Mouse (Mus musculus): ENCODE data around the gene Gsk3a. TPM values are rescaled to one million over a fixed set of nuclear protein-coding genes. Genes with fewer than 3 reads are reported as not detected.

Gene Gsk3a
- polyA plus RNA-seq, 1 experiment, result 343 TPM

DNA sequence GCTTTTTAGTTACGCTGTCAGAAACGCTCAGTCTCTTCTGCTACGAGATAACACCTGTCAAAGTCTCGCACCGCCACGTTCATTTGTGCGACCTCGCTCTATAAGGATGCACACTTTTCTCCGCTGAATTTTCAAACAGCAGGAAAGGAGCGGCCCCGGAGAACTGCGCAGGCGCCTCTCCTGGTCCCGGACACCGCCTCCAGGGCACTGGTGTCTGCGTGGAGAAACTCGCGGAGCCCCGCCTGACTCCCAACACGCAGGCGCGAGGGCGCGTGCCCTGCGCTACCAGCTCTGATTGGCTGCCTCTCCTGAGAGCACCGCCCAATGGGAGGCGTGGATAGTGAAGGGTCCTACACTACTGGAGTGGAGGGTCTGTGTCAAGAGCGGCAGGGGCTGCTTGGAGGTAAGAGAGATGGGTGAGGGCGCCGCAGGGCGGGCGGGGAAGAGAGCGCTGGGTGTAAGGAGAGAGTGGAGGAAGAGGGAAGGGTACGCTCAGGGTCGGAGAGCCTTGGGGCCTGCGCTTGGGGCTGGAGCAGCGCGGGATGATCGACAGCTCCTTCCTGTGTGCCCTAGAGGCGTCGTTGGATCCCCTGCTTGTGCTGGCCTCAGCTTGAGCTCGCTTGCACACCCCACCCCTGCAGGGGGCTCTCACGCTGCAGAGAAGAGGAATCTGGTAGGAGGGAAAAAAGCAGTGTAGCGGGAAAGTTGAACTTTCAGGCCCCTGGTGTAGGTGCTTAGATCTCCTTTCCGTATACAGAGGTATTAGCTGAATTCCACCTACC is 16.4 kb downstream of the Gsk3a start, which contains the start of gene Zfp526:
TSS of gene Zfp526 (plus strand) at position 324 of the 782 bp plus-strand sequence.
- peak within 1 kb of the TSS; percentile 68 for H3K27ac ChIP-seq (ENCODE audit: control insufficient read depth, insufficient read depth, low read length)
- 1% methylated on average over 44 of the region's 45 CpGs for WGBS
- H3K4me1 ChIP-seq (replicated peaks; ENCODE audit: control insufficient read depth, insufficient read depth, low read length), result peaks cover 29% of the 10 kb centered on the region
- H3K36me3 ChIP-seq (ENCODE audit: control insufficient read depth, insufficient read depth, low read length), result peaks cover 22% of the 10 kb centered on the region
- H3K4me3 ChIP-seq (ENCODE audit: control insufficient read depth, insufficient read depth, low read length), result peak within 1 kb of the TSS; percentile 65
- TF ChIP-seq CTCF (IDR thresholded peaks at IDR 0.05; ENCODE audit: borderline replicate concordance, control insufficient read depth, extremely low read depth, insufficient read depth, low read length, poor library complexity) (peak; percentile 57; the same call in 1 of the 2 replicates), POLR2A (IDR thresholded peaks at IDR 0.05; ENCODE audit: control insufficient read depth, extremely low read depth, insufficient read depth, low read length, poor library complexity) (peak; percentile 78; the same call in 1 of the 2 replicates)
- peak; percentile 99 for DNase-seq
- H3K27me3 ChIP-seq (ENCODE audit: control insufficient read depth, insufficient read depth, low read length), result no peaks in the 10 kb centered on the region

DNA sequence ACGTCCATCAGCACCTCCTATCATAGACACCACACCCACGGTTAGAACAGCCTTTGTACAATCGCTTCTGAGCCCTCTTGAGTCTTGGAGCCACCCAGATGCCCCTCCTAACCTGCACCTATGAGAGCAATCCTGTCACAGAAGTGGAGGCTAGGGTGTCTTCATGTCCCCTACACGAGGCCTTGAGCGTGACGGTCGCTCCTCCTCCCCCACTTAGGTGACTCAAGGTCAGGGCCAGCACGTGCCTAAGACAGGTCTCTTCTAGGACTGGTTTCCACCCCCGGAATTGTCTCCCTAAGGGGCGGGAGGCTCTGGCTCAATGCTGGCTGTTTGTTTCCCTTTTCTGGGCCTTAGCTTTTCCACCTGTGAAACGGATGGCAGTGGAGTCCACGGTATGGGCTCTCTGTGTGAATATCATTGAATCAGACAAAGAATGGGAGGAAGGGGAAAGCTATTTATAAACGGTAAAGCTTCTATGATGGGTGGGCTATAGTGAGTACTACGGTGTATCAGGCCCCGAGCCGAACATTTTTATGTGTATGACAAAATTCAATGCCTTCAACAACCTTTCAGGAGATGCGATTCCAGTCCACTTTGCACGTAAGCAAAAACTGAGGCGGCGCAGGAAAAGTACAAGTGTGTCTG is 17.1 kb downstream of the Gsk3a start, which contains the start of gene Dedd2:
TSS of gene Dedd2 (minus strand) at position 159 of the 645 bp plus-strand sequence.
- H3K36me3 ChIP-seq (ENCODE audit: control insufficient read depth, insufficient read depth, low read length), result peaks cover 15% of the 10 kb centered on the region
- peak; percentile 30 for DNase-seq
- WGBS, result 2% methylated on average over 20 of the region's 20 CpGs

DNA sequence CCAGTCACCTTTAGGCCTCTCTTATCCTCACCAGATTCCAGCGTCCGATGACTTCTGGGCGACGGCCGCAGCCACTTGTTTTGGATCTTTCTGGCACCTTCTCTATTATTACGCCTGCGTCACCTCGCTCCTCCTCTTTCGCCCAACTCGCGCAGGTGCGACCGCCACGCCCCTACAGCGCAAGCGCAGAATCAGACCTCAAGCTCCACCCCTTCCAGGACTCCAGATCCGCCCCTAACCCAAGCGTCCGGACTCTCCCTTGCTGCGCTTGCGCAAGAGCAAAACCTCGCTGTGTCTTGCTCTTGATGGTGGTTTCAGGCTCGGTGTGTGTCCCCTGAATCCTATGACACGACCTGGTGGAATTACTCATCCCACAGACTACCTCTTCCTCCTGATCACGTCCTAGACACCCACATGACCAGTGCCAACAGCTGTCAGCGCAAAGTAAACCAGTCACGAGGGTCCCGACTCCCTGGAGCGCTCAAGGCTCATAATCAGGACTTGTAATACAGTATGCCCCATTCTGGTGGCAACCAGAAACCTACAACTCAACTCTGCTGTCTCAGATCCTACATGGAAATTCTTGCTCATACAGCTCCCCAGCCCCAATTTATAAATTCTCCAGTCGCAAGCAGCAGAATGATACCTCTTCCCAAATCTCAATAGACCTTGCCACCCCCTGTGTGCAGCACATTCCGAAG is 17.7 kb downstream of the Gsk3a start:
- peaks cover 29% of the 10 kb centered on the region for H3K4me1 ChIP-seq (replicated peaks; ENCODE audit: control insufficient read depth, insufficient read depth, low read length)
- peak overlapping the region; percentile 47 for H3K27ac ChIP-seq (ENCODE audit: control insufficient read depth, insufficient read depth, low read length)
- DNase-seq, result peak; percentile 96
- 0 out of 2 replicates have a peak, but pooled peaks have one; percentile 45 for TF ChIP-seq CTCF (IDR thresholded peaks at IDR 0.05; ENCODE audit: borderline replicate concordance, control insufficient read depth, extremely low read depth, insufficient read depth, low read length, poor library complexity)
- TF ChIP-seq POLR2A (IDR thresholded peaks at IDR 0.05; ENCODE audit: control insufficient read depth, extremely low read depth, insufficient read depth, low read length, poor library complexity), result peak; percentile 55; the same call in 1 of the 2 replicates
- no peaks in the 10 kb centered on the region for H3K27me3 ChIP-seq (ENCODE audit: control insufficient read depth, insufficient read depth, low read length)
- peak overlapping the region; percentile 87 for H3K4me3 ChIP-seq (ENCODE audit: control insufficient read depth, insufficient read depth, low read length)
- 3% methylated on average over 31 of the region's 31 CpGs for WGBS
- H3K36me3 ChIP-seq (ENCODE audit: control insufficient read depth, insufficient read depth, low read length), result peaks cover 8% of the 10 kb centered on the region; the same call in 1 of the 2 replicates

More for the DNA sequence above, 17.1 kb downstream of the Gsk3a start, which contains the start of gene Dedd2:
- peaks cover 29% of the 10 kb centered on the region for H3K4me1 ChIP-seq (replicated peaks; ENCODE audit: control insufficient read depth, insufficient read depth, low read length)
- H3K27ac ChIP-seq (ENCODE audit: control insufficient read depth, insufficient read depth, low read length), result peak within 1 kb of the TSS; percentile 68
- H3K4me3 ChIP-seq (ENCODE audit: control insufficient read depth, insufficient read depth, low read length), result peak within 1 kb of the TSS; percentile 87
- no peaks in the 10 kb centered on the region for H3K27me3 ChIP-seq (ENCODE audit: control insufficient read depth, insufficient read depth, low read length)
- no peak for TF ChIP-seq CTCF (IDR thresholded peaks at IDR 0.05; ENCODE audit: borderline replicate concordance, control insufficient read depth, extremely low read depth, insufficient read depth, low read length, poor library complexity)
- TF ChIP-seq POLR2A (IDR thresholded peaks at IDR 0.05; ENCODE audit: control insufficient read depth, extremely low read depth, insufficient read depth, low read length, poor library complexity), result no peak

DNA sequence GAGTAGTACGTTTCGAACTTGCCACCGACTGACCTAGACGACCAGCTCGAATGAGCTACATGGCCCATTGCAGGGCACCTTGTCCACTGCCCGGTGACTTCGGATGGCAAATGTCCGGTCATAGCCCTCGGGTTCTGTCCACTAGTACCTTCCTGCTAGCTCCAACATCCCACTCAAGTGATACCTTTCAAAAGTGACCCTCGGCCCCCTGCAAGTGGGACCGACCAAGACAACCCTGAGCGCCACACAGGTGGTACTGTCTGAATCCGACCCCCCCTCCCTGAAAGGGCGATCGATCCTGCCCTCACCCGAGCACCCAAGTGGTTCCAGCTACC is 18.3 kb downstream of the Gsk3a start:
- Histone ChIP-seq H3K36me3 (ENCODE audit: control insufficient read depth, insufficient read depth, low read length) (peaks cover 4% of the 10 kb centered on the region; the same call in 1 of the 2 replicates), H3K4me1 (replicated peaks; ENCODE audit: control insufficient read depth, insufficient read depth, low read length) (peaks cover 29% of the 10 kb centered on the region), H3K4me3 (ENCODE audit: control insufficient read depth, insufficient read depth, low read length) (peak overlapping the region; percentile 87), H3K27ac (ENCODE audit: control insufficient read depth, insufficient read depth, low read length) (peak overlapping the region; percentile 45), H3K27me3 (ENCODE audit: control insufficient read depth, insufficient read depth, low read length) (no peaks in the 10 kb centered on the region)
- no peak for DNase-seq
- TF ChIP-seq CTCF (IDR thresholded peaks at IDR 0.05; ENCODE audit: borderline replicate concordance, control insufficient read depth, extremely low read depth, insufficient read depth, low read length, poor library complexity) (no peak), POLR2A (IDR thresholded peaks at IDR 0.05; ENCODE audit: control insufficient read depth, extremely low read depth, insufficient read depth, low read length, poor library complexity) (no peak)
- under 1% methylated on average over 16 of the region's 16 CpGs for WGBS

DNA sequence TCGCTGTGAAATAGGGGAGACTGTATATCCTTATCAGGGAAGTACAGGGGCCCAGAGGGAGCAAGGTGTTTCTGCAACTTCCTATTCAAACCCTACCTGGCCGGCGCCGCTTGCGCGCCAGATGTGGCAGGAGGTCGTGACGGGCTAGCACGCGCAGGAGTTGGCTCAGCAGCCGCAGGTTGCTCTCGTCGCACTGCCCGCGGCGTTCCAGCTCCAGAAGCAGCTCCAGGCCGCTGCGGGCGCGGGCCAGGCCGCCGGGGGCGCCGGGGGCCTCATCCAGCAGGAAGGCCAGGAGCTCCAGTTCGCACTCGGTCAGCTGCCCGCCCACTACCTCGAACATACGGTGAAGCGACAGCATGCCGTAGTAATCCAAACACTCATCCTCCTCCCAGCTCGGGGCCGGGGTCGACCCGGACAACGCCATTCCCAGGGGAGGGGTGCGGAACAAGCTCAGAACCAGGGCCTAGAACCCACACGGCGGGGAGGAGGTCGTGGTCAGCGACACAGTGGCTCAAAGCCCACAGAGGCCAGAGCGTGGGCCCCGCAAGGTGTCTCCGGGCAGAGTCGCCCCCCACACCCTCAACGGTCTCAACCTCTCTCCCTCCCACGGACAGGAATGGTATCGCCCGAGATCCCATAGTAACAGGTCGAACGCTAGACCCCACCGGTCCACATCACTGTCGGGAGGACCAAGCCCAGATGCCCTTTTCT is 18.8 kb downstream of the Gsk3a start:
- under 1% methylated on average over 53 of the region's 53 CpGs for WGBS
- no peaks in the 10 kb centered on the region for H3K36me3 ChIP-seq (ENCODE audit: control insufficient read depth, insufficient read depth, low read length)
- H3K4me3 ChIP-seq (ENCODE audit: control insufficient read depth, insufficient read depth, low read length), result peak overlapping the region; percentile 87
- peaks cover 33% of the 10 kb centered on the region for H3K4me1 ChIP-seq (replicated peaks; ENCODE audit: control insufficient read depth, insufficient read depth, low read length)
- H3K27me3 ChIP-seq (ENCODE audit: control insufficient read depth, insufficient read depth, low read length), result no peaks in the 10 kb centered on the region
- TF ChIP-seq POLR2A (IDR thresholded peaks at IDR 0.05; ENCODE audit: control insufficient read depth, extremely low read depth, insufficient read depth, low read length, poor library complexity), result no peak
- no peak for TF ChIP-seq CTCF (IDR thresholded peaks at IDR 0.05; ENCODE audit: borderline replicate concordance, control insufficient read depth, extremely low read depth, insufficient read depth, low read length, poor library complexity)
- peak; percentile 66 for DNase-seq
- H3K27ac ChIP-seq (ENCODE audit: control insufficient read depth, insufficient read depth, low read length), result peak overlapping the region; percentile 45

All from thymus, adult 2 months (tissue).